Mouse (Mus musculus) lung, embryonic 14.5 days (tissue): ENCODE data around the gene Ccdc74a. TPM values are rescaled to one million over a fixed set of nuclear protein-coding genes. Genes with fewer than 3 reads are reported as not detected.

ENCODE experiments used
- ATAC-seq: fragments of 200-750 bp; cut with Nextera tagmentation; 2 replicates; pipeline ENCODE4 v1.8.0; 2017; ENCODE audit warnings: mild to moderate bottlenecking, moderate TSS enrichment, moderate library complexity; ENCODE audit not compliant: insufficient read depth
- DNase-seq: peaks from one replicate; pipeline ENCODE4 v3.0.0-alpha.2; 2015
- H3K27ac ChIP-seq: fragments of 300-500 bp; sonication (generic); 2 replicates; pipeline ENCODE4 v1.5.1; 2014; ENCODE audit warnings: low read depth, mild to moderate bottlenecking, moderate library complexity
- H3K27me3 ChIP-seq: fragments of 300-500 bp; sonication (generic); 2 replicates; pipeline ENCODE4 v1.6.1; 2014; ENCODE audit warnings: low read length, control low read depth; ENCODE audit not compliant: insufficient read depth
- H3K36me3 ChIP-seq: fragments of 300-500 bp; sonication (generic); 2 replicates; pipeline ENCODE4 v1.6.1; 2014; ENCODE audit warnings: control low read depth; ENCODE audit not compliant: insufficient read depth
- H3K4me1 ChIP-seq: fragments of 300-500 bp; sonication (generic); 2 replicates; pipeline ENCODE4 v1.6.1; 2014; ENCODE audit warnings: antibody characterized with exemption, control low read depth; ENCODE audit not compliant: insufficient read depth
- H3K4me2 ChIP-seq: fragments of 300-500 bp; sonication (generic); 2 replicates; pipeline ENCODE4 v1.6.1; 2014; ENCODE audit warnings: mild to moderate bottlenecking
- H3K4me3 ChIP-seq: fragments of 300-500 bp; sonication (generic); 2 replicates; pipeline ENCODE4 v1.5.1; 2014; ENCODE audit warnings: low read depth, low read length
- H3K9ac ChIP-seq: fragments of 300-500 bp; sonication (generic); 2 replicates; pipeline ENCODE4 v1.6.1; 2014
- H3K9me3 ChIP-seq: fragments of 300-500 bp; sonication (generic); 2 replicates; pipeline ENCODE4 v1.6.1; 2016; ENCODE audit warnings: low read depth, low read length, control low read depth
- CTCF ChIP-seq: IDR thresholded peaks from 2 replicates; pipeline ENCODE4 v1.5.1; 2016; ENCODE audit warnings: antibody characterized with exemption, low read depth
- WGBS: fragments of 180-500 bp; shearing (Covaris S2); extraction: QIAGEN DNeasy Blood & Tissue Kit; methylation state at CpG from one replicate; pipeline ENCODE4 v1.1.7; 2014; 5-methylcytosine and 5-hydroxymethylcytosine counted together
- polyA plus RNA-seq: library from polyadenylated mRNA; unstranded; fragments of >200 nt; fragmentation: Nextera tagmentation; extraction: Ambion mirVana; gene quantifications from 2 replicates; pipeline ENCODE4 v1.2.1, GENCODE M21; 2014

The Ccdc74a gene
- polyA plus RNA-seq, 1 experiment from 2014 or later, result 5.3 TPM

GRCm38 (mm10) chr16:17617922-17618565 is 28.2 kb upstream of the Ccdc74a start:
- Histone ChIP-seq H3K9ac (no peak overlapping the region), H3K36me3 (peaks cover 15% of the 10 kb centered on the region; the same call in 1 of the 2 replicates), H3K4me2 (peak overlapping the region; percentile 45), H3K9me3 (no peaks in the 10 kb centered on the region), H3K4me3 (no peak overlapping the region; the same call in 1 of the 2 replicates), H3K4me1 (no peaks in the 10 kb centered on the region), H3K27ac (no peak overlapping the region), H3K27me3 (no peaks in the 10 kb centered on the region)
- DNase-seq (peak; percentile 78), ATAC-seq (peak; percentile 74)
- 13% methylated on average over 13 of the region's 13 CpGs for WGBS
- peak; percentile 88 for TF ChIP-seq CTCF

GRCm38 (mm10) chr16:17619198-17620105 is 26.8 kb upstream of the Ccdc74a start, which contains the start of gene Smpd4:
Gene Smpd4, plus strand, starts transcription at chr16:17619354.
- peak within 1 kb of the TSS; percentile 87 for H3K4me2 ChIP-seq
- peak within 1 kb of the TSS; percentile 91 for H3K9ac ChIP-seq
- H3K36me3 ChIP-seq, result peaks cover 28% of the 10 kb centered on the region
- H3K27ac ChIP-seq, result peak within 1 kb of the TSS; percentile 15; the same call in 1 of the 2 replicates
- no peaks in the 10 kb centered on the region for H3K27me3 ChIP-seq
- DNase-seq, result peak; percentile 97
- no peak for TF ChIP-seq CTCF
- peak within 1 kb of the TSS; percentile 96 for H3K4me3 ChIP-seq
- 2% methylated on average over 60 of the region's 60 CpGs for WGBS
- no peaks in the 10 kb centered on the region for H3K4me1 ChIP-seq
- no peaks in the 10 kb centered on the region for H3K9me3 ChIP-seq
- peak; percentile 75 for ATAC-seq

- Histone ChIP-seq H3K27me3 (no peaks in the 10 kb centered on the region), H3K4me3 (no peak overlapping the region), H3K9ac (no peak overlapping the region), H3K9me3 (no peaks in the 10 kb centered on the region), H3K4me2 (no peak overlapping the region), H3K36me3 (peaks cover 48% of the 10 kb centered on the region), H3K27ac (no peak overlapping the region), H3K4me1 (no peaks in the 10 kb centered on the region)
- WGBS, result 90% methylated on average over 1 of the region's 1 CpGs
- DNase-seq (no peak), ATAC-seq (no peak)
- no peak for TF ChIP-seq CTCF
Observed at GRCm38 (mm10) chr16:17621936-17622335, 24.3 kb upstream of the Ccdc74a start.

GRCm38 (mm10) chr16:17625488-17626268 is 20.6 kb upstream of the Ccdc74a start:
- DNase-seq, result peak; percentile 76
- 60% methylated on average over 8 of the region's 8 CpGs for WGBS
- Histone ChIP-seq H3K4me2 (no peak overlapping the region), H3K4me3 (no peak overlapping the region), H3K36me3 (peaks cover 85% of the 10 kb centered on the region), H3K4me1 (no peaks in the 10 kb centered on the region), H3K9ac (no peak overlapping the region), H3K27ac (no peak overlapping the region), H3K27me3 (no peaks in the 10 kb centered on the region), H3K9me3 (no peaks in the 10 kb centered on the region)
- peak; percentile 52; the same call in 1 of the 2 replicates for ATAC-seq
- TF ChIP-seq CTCF, result peak; percentile 76

GRCm38 (mm10) chr16:17626269-17626555 is 20.1 kb upstream of the Ccdc74a start:
- Histone ChIP-seq H3K9ac (no peak overlapping the region), H3K36me3 (peaks cover 89% of the 10 kb centered on the region), H3K9me3 (no peaks in the 10 kb centered on the region), H3K4me1 (no peaks in the 10 kb centered on the region), H3K4me3 (no peak overlapping the region), H3K4me2 (no peak overlapping the region), H3K27me3 (no peaks in the 10 kb centered on the region), H3K27ac (no peak overlapping the region)
- ATAC-seq (no peak), DNase-seq (no peak)
- WGBS, result 95% methylated on average over 5 of the region's 5 CpGs
- no peak for TF ChIP-seq CTCF

- Histone ChIP-seq H3K4me1 (no peaks in the 10 kb centered on the region), H3K4me2 (no peak overlapping the region), H3K27ac (no peak overlapping the region), H3K4me3 (no peak overlapping the region), H3K36me3 (peaks cover 88% of the 10 kb centered on the region), H3K9me3 (no peaks in the 10 kb centered on the region), H3K9ac (no peak overlapping the region), H3K27me3 (no peaks in the 10 kb centered on the region)
- no peak for DNase-seq
- 90% methylated on average over 2 of the region's 2 CpGs for WGBS
- TF ChIP-seq CTCF, result no peak
- ATAC-seq, result no peak
Observed at GRCm38 (mm10) chr16:17632580-17632979, 13.7 kb upstream of the Ccdc74a start.
